Comparison of ENCODE assay signal across 15 mouse cellular contexts in genomic region chr4:46729306-46730042, GRCm38 (mm10).
DNase-seq lines count a peak whose midpoint lies in the region; ATAC-seq lines count a peak whose summit lies in the region.
"Had no signal": no experiment of that assay in that cellular context is flagged by ENCODE, and none has a peak within 500 bp of the region (broad histone marks: within the 10 kb centered on the region; RNA-seq: fewer than 3 reads in every experiment).

No protein-coding gene starts in this region.

- H3K27ac ChIP-seq in hindbrain, embryonic 12.5 days: no peak overlapping the region
- H3K27ac ChIP-seq: lung, embryonic 15.5 days; neural tube, embryonic 12.5 days had no signal

- no peak overlapping the region for H3K4me3 ChIP-seq in hindbrain, embryonic 12.5 days
- H3K4me3 ChIP-seq: lung, embryonic 15.5 days; neural tube, embryonic 12.5 days had no signal

- H3K9ac ChIP-seq in hindbrain, embryonic 12.5 days: no peak overlapping the region
- H3K9ac ChIP-seq: lung, embryonic 15.5 days; neural tube, embryonic 12.5 days had no signal

- no peaks in the 10 kb centered on the region for H3K9me3 ChIP-seq in hindbrain, embryonic 12.5 days (replicated peaks)
- H3K9me3 ChIP-seq: lung, embryonic 15.5 days; neural tube, embryonic 12.5 days had no signal

- DNase-seq in cerebellum, postnatal 25 days: peak; percentile 52 to 69
- no peak for DNase-seq in cerebellum, adult 11 months
- DNase-seq in left cerebral cortex, postnatal 10 days (ENCODE audit: extremely low spot score in 1 of 2, low spot score in 2 of 2): peak; percentile 60
- no peak for DNase-seq in left cerebral cortex, postnatal 36 days (ENCODE audit: low spot score in 2 of 2)
- DNase-seq in retina, embryonic 14.5 days (ENCODE audit: low spot score): peak; percentile 61
- DNase-seq in lung, postnatal 10 days: no peak
- DNase-seq in thymus, postnatal 4 days: no peak
- DNase-seq: adrenal gland, postnatal 10 days; heart, adult 18-20 months; heart, postnatal 4 days; liver; thymus, adult 2 months had no signal

- H3K36me3 ChIP-seq in hindbrain, embryonic 12.5 days: no peaks in the 10 kb centered on the region
- H3K36me3 ChIP-seq: lung, embryonic 15.5 days; neural tube, embryonic 12.5 days had no signal

- H3K4me1 ChIP-seq in hindbrain, embryonic 12.5 days: peaks cover 41% of the 10 kb centered on the region
- H3K4me1 ChIP-seq: lung, embryonic 15.5 days had no signal

- 57% methylated on average over 9 of the region's 9 CpGs for WGBS in hindbrain, embryonic 12.5 days

- 0 out of 2 replicates have a peak, but pooled peaks have one; percentile 21 for ATAC-seq in hindbrain, embryonic 12.5 days (ENCODE audit: low FRiP score)

- intact Hi-C loops in left cerebral cortex, postnatal 10 days (cut with DNase I): no loop called here
- intact Hi-C loops in left cerebral cortex, postnatal 36 days (cut with DNase I): loop anchor here (5.0 kb wide), 1 partner anchor 263 kb away; the partner anchor contains the start of gene Gabbr2

- 0 out of 2 replicates have a peak, but pooled peaks cover 1% of the 10 kb centered on the region for H3K27me3 ChIP-seq in hindbrain, embryonic 12.5 days
- H3K27me3 ChIP-seq: lung, embryonic 15.5 days; neural tube, embryonic 12.5 days had no signal

- no peak overlapping the region for H3K4me2 ChIP-seq in hindbrain, embryonic 12.5 days (replicated peaks)
- H3K4me2 ChIP-seq: lung, embryonic 15.5 days; neural tube, embryonic 12.5 days had no signal

Comparison
In these comparisons a context has a peak if more than half of its experiments do, and no peak if none do; other contexts are left out.
1. DNase-seq: peak in cerebellum, postnatal 25 days (2 of 2), left cerebral cortex, postnatal 10 days (2 of 2) and retina, embryonic 14.5 days (single experiment); none in cerebellum, adult 11 months (single experiment), left cerebral cortex, postnatal 36 days (0 of 2), lung, postnatal 10 days (single experiment) and thymus, postnatal 4 days (single experiment).